Mouse (Mus musculus) intestine, postnatal 0 days (tissue): Measurements from ENCODE around the gene Cisd3. TPM values are rescaled to one million over a fixed set of nuclear protein-coding genes. Genes with fewer than 3 reads are reported as not detected.
"Not testable (repeated sequence)": the region's sequence is repeated elsewhere in the genome, so short reads cannot be mapped to it uniquely, and the experiment has no call there.

Experiments used
- ATAC-seq: fragments of 200-750 bp; cut with Nextera tagmentation; 2 replicates; pipeline ENCODE4 v1.8.0; 2017; ENCODE audit warnings: mild to moderate bottlenecking, moderate TSS enrichment, moderate library complexity
- H3K27ac ChIP-seq: fragments of 300-500 bp; sonication (generic); 2 replicates; pipeline ENCODE4 v1.5.1; 2014; ENCODE audit warnings: mild to moderate bottlenecking, low read depth, low read length, moderate library complexity
- H3K27me3 ChIP-seq: fragments of 300-500 bp; sonication (generic); replicated peaks from 2 replicates; pipeline ENCODE4 v1.6.1; 2014; ENCODE audit warnings: low read length, mixed read lengths; ENCODE audit not compliant: control insufficient read depth, insufficient read depth
- H3K36me3 ChIP-seq: fragments of 300-500 bp; sonication (generic); 2 replicates; pipeline ENCODE4 v1.6.1; 2014; ENCODE audit warnings: mild to moderate bottlenecking, moderate library complexity; ENCODE audit not compliant: control insufficient read depth, insufficient read depth
- H3K4me1 ChIP-seq: fragments of 300-500 bp; sonication (generic); replicated peaks from 2 replicates; pipeline ENCODE4 v1.6.1; 2014; ENCODE audit warnings: antibody characterized with exemption, low read length, mixed read lengths; ENCODE audit not compliant: control insufficient read depth, insufficient read depth
- H3K4me2 ChIP-seq: fragments of 300-500 bp; sonication (generic); replicated peaks from 2 replicates; pipeline ENCODE4 v1.6.1; 2014; ENCODE audit warnings: low read depth, mild to moderate bottlenecking, moderate library complexity
- H3K4me3 ChIP-seq: fragments of 300-500 bp; sonication (generic); 2 replicates; pipeline ENCODE4 v1.5.1; 2014; ENCODE audit warnings: low read depth, low read length
- H3K9ac ChIP-seq: fragments of 300-500 bp; sonication (generic); 2 replicates; pipeline ENCODE4 v1.6.1; 2014; ENCODE audit warnings: mild to moderate bottlenecking, low read depth, low read length
- H3K9me3 ChIP-seq: fragments of 300-500 bp; sonication (generic); 2 replicates; pipeline ENCODE4 v1.6.1; 2016; ENCODE audit warnings: mixed run types; ENCODE audit not compliant: control insufficient read depth
- CTCF ChIP-seq: sonication (generic); IDR thresholded peaks from 2 replicates; pipeline ENCODE4 v1.5.1; 2016; ENCODE audit warnings: low read depth, mild to moderate bottlenecking, control low read depth, antibody characterized with exemption, moderate library complexity
- WGBS: fragments of 180-500 bp; shearing (Covaris S2); extraction: QIAGEN DNeasy Blood & Tissue Kit; methylation state at CpG from one replicate; pipeline ENCODE4 v1.1.7; 2014; 5-methylcytosine and 5-hydroxymethylcytosine counted together
- polyA plus RNA-seq: library from polyadenylated mRNA; unstranded; fragments of >200 nt; fragmentation: Nextera tagmentation; extraction: Ambion mirVana; gene quantifications from 2 replicates; pipeline ENCODE4 v1.2.1, GENCODE M21; 2015

Cisd3 gene
- polyA plus RNA-seq, 1 experiment from 2014 or later, result 122 TPM

- Histone ChIP-seq H3K27me3 (no peaks in the 10 kb centered on the region), H3K4me2 (no peak overlapping the region), H3K4me1 (no peaks in the 10 kb centered on the region), H3K27ac (no peak overlapping the region), H3K4me3 (no peak overlapping the region), H3K36me3 (peaks cover 76% of the 10 kb centered on the region), H3K9ac (no peak overlapping the region), H3K9me3 (no peaks in the 10 kb centered on the region)
- WGBS, result 98% methylated on average over 4 of the region's 4 CpGs
- TF ChIP-seq CTCF, result no peak
- no peak for ATAC-seq
These were observed 33.4 kb downstream of the Cisd3 start for GRCm38 (mm10) chr11:97719041-97719440.

GRCm38 (mm10) chr11:97721338-97721737 lies 35.7 kb downstream of the Cisd3 start:
- H3K4me1 ChIP-seq, result no peaks in the 10 kb centered on the region
- H3K36me3 ChIP-seq, result peaks cover 84% of the 10 kb centered on the region
- H3K27me3 ChIP-seq, result no peaks in the 10 kb centered on the region
- H3K4me2 ChIP-seq, result no peak overlapping the region
- H3K27ac ChIP-seq, result no peak overlapping the region
- no peak overlapping the region for H3K9ac ChIP-seq
- no peak for ATAC-seq
- H3K9me3 ChIP-seq, result no peaks in the 10 kb centered on the region
- no peak overlapping the region for H3K4me3 ChIP-seq
- WGBS, result 92% methylated on average over 4 of the region's 4 CpGs
- TF ChIP-seq CTCF, result no peak

GRCm38 (mm10) chr11:97723709-97724108 lies 38.1 kb downstream of the Cisd3 start:
- Histone ChIP-seq H3K27ac (no peak overlapping the region), H3K4me1 (no peaks in the 10 kb centered on the region), H3K36me3 (peaks cover 73% of the 10 kb centered on the region), H3K27me3 (no peaks in the 10 kb centered on the region), H3K4me3 (no peak overlapping the region), H3K9ac (no peak overlapping the region), H3K4me2 (no peak overlapping the region), H3K9me3 (no peaks in the 10 kb centered on the region)
- no peak for TF ChIP-seq CTCF
- no peak for ATAC-seq
- WGBS, result 71% methylated on average over 7 of the region's 7 CpGs

GRCm38 (mm10) chr11:97728311-97728710 lies 42.7 kb downstream of the Cisd3 start:
- ATAC-seq, result no peak
- Histone ChIP-seq H3K4me1 (no peaks in the 10 kb centered on the region), H3K9me3 (no peaks in the 10 kb centered on the region), H3K27ac (no peak overlapping the region), H3K4me2 (no peak overlapping the region), H3K4me3 (no peak overlapping the region), H3K36me3 (peaks cover 45% of the 10 kb centered on the region), H3K9ac (no peak overlapping the region), H3K27me3 (no peaks in the 10 kb centered on the region)
- WGBS, result 71% methylated on average over 7 of the region's 7 CpGs
- TF ChIP-seq CTCF, result no peak

GRCm38 (mm10) chr11:97728730-97729129 lies 43.1 kb downstream of the Cisd3 start:
- WGBS, result 79% methylated on average over 7 of the region's 7 CpGs
- H3K36me3 ChIP-seq, result peaks cover 43% of the 10 kb centered on the region

GRCm38 (mm10) chr11:97733689-97734088 lies 48.1 kb downstream of the Cisd3 start:
- no peak overlapping the region for H3K4me3 ChIP-seq
- no peak overlapping the region for H3K9ac ChIP-seq

More at GRCm38 (mm10) chr11:97728730-97729129, 43.1 kb downstream of the Cisd3 start:
- H3K27me3 ChIP-seq, result no peaks in the 10 kb centered on the region
- H3K4me2 ChIP-seq, result no peak overlapping the region
- no peaks in the 10 kb centered on the region for H3K4me1 ChIP-seq
- no peak overlapping the region for H3K9ac ChIP-seq
- TF ChIP-seq CTCF, result no peak
- H3K9me3 ChIP-seq, result no peaks in the 10 kb centered on the region
- H3K27ac ChIP-seq, result no peak overlapping the region
- no peak overlapping the region for H3K4me3 ChIP-seq
- ATAC-seq, result no peak

GRCm38 (mm10) chr11:97734810-97735209 lies 49.2 kb downstream of the Cisd3 start:
- H3K9me3 ChIP-seq, H3K4me2 ChIP-seq, H3K4me1 ChIP-seq, H3K9ac ChIP-seq, H3K36me3 ChIP-seq, H3K27ac ChIP-seq, ATAC-seq, H3K4me3 ChIP-seq, H3K27me3 ChIP-seq: not testable (repeated sequence)
- 82% methylated on average over 5 of the region's 5 CpGs for WGBS

More at GRCm38 (mm10) chr11:97733689-97734088, 48.1 kb downstream of the Cisd3 start:
- ATAC-seq, result no peak
- H3K36me3 ChIP-seq, result peaks cover 15% of the 10 kb centered on the region; the same call in 1 of the 2 replicates
- H3K4me1 ChIP-seq, result no peaks in the 10 kb centered on the region
- no peaks in the 10 kb centered on the region for H3K9me3 ChIP-seq
- H3K27me3 ChIP-seq, result no peaks in the 10 kb centered on the region
- 63% methylated on average over 10 of the region's 10 CpGs for WGBS
- H3K27ac ChIP-seq, result no peak overlapping the region
- no peak for TF ChIP-seq CTCF
- no peak overlapping the region for H3K4me2 ChIP-seq
